Mouse (Mus musculus) G1E (cell line): ENCODE measurements at regions not wholly inside any gene's neighbourhood (a gene's known extent, or its start where the extent isn't known, plus 50 kb on each side); places are given as distances from the start of the nearest gene placed in this dataset.

Experiments
- ATAC-seq: 2 replicates; pipeline ENCODE4 v1.8.0; 2016; ENCODE audit warnings: mild to moderate bottlenecking; ENCODE audit not compliant: insufficient number of reproducible peaks, poor library complexity, low FRiP score, severe bottlenecking; ENCODE audit errors: extremely low read depth
- DNase-seq: peaks from one replicate; pipeline ENCODE4 v3.0.0; 2012; ENCODE audit warnings: low spot score
- H3K27me3 ChIP-seq: 2 replicates; pipeline ENCODE4 v1.6.1; 2012; ENCODE audit warnings: mild to moderate bottlenecking, low read length, inconsistent platforms; ENCODE audit not compliant: insufficient read depth
- H3K36me3 ChIP-seq: replicated peaks from 2 replicates; pipeline ENCODE3; 2012; ENCODE audit warnings: mild to moderate bottlenecking, inconsistent platforms
- H3K4me1 ChIP-seq: 2 replicates; pipeline ENCODE4 v1.6.1; 2012; ENCODE audit warnings: low read depth, low read length, inconsistent platforms, mixed read lengths; ENCODE audit not compliant: insufficient read depth
- H3K4me3 ChIP-seq: 2 replicates; pipeline ENCODE4 v1.5.1; 2012; ENCODE audit warnings: low read depth, mild to moderate bottlenecking, inconsistent platforms, low read length, moderate library complexity, mixed read lengths
- H3K9me3 ChIP-seq: replicated peaks from 2 replicates; pipeline ENCODE4 v1.6.1; 2012; ENCODE audit warnings: inconsistent platforms
- CTCF ChIP-seq: IDR thresholded peaks from 2 replicates; pipeline ENCODE4 v1.5.1; 2012; ENCODE audit warnings: low read depth, low read length, inconsistent platforms, mixed read lengths
- GATA1 ChIP-seq: IDR thresholded peaks from 2 replicates; pipeline ENCODE4 v1.6.1; 2012; ENCODE audit warnings: borderline replicate concordance, low read length, inconsistent platforms, mixed read lengths
- GATA2 ChIP-seq: IDR thresholded peaks from 2 replicates; pipeline ENCODE4 v1.6.1; 2012; ENCODE audit warnings: low read depth, low read length, inconsistent platforms, borderline replicate concordance
- POLR2AphosphoS5 ChIP-seq: IDR thresholded peaks from 2 replicates; pipeline ENCODE4 v1.6.1; 2012; ENCODE audit warnings: low read depth, low read length, inconsistent platforms; ENCODE audit not compliant: insufficient replicate concordance
- TAL1 ChIP-seq: conservative IDR thresholded peaks from 2 replicates; pipeline ENCODE4 v1.6.1; 2012; ENCODE audit warnings: low read depth, low read length, inconsistent platforms, mixed read lengths

GRCm38 (mm10) chr7:136379741-136380140, 514.7 kb upstream of the Mgmt start:
- H3K36me3 ChIP-seq: no peaks in the 10 kb centered on the region
- no peak overlapping the region for H3K4me3 ChIP-seq
- no peak for ATAC-seq
- H3K4me1 ChIP-seq: no peaks in the 10 kb centered on the region
- TF ChIP-seq GATA2 (no peak), CTCF (no peak), GATA1 (no peak), POLR2AphosphoS5 (no peak), TAL1 (no peak)
- no peaks in the 10 kb centered on the region for H3K27me3 ChIP-seq
- no peak for DNase-seq
- H3K9me3 ChIP-seq: peaks cover 58% of the 10 kb centered on the region

DNA sequence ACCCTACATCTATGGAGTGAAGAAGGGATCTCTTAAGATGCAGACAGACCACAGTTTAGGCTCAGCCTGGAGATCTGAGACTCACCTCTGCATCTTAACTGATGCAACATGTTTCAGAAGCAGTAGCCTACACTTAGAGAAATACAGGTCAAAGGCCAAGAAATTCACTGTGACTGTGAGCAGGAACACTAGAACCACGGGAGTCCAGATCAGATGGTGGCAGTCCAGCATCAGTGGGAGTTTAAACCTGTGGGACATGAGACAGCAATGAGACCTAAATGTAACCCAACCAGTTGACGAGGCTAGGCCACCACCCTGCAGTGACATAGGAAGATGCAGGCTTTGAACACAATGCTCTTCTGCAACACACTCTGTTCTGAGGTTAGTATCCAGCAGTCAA, 511.1 kb upstream of the Mgmt start:
- DNase-seq (no peak), ATAC-seq (no peak)
- H3K4me3 ChIP-seq: no peak overlapping the region
- no peaks in the 10 kb centered on the region for H3K4me1 ChIP-seq
- no peaks in the 10 kb centered on the region for H3K27me3 ChIP-seq
- peaks cover 48% of the 10 kb centered on the region for H3K9me3 ChIP-seq
- no peaks in the 10 kb centered on the region for H3K36me3 ChIP-seq
- no peak for TF ChIP-seq CTCF
- TF ChIP-seq TAL1: no peak
- no peak for TF ChIP-seq GATA2

GRCm38 (mm10) chr7:136387736-136388135, 506.7 kb upstream of the Mgmt start:
- H3K9me3 ChIP-seq: peaks cover 52% of the 10 kb centered on the region
- H3K4me1 ChIP-seq: no peaks in the 10 kb centered on the region
- no peaks in the 10 kb centered on the region for H3K27me3 ChIP-seq
- TF ChIP-seq GATA2 (no peak), TAL1 (no peak), GATA1 (no peak), CTCF (no peak), POLR2AphosphoS5 (no peak)
- no peak for ATAC-seq
- no peak for DNase-seq
- H3K36me3 ChIP-seq: no peaks in the 10 kb centered on the region
- H3K4me3 ChIP-seq: no peak overlapping the region

DNA sequence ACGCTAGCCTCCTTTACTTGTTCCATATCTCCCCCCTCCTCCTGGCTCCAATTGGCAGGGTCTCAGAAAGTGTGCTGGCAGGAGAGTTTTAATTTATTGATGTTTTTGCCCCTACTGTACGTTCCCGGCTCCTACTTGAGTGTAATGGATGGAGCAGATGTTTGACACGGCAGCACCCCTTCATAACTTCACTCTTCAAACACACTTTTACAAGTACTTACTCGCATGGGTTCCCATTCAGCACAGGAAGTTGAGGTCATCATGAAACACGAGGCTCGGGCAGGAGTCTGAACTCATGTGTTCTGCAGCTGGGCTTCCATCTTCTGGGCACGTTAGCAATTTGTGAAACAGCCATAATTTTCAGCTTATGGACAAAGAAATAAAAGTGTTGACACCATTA, 504.3 kb upstream of the Mgmt start:
- ATAC-seq: no peak

GRCm38 (mm10) chr7:136393454-136393853, 501.0 kb upstream of the Mgmt start:
- DNase-seq (no peak), ATAC-seq (no peak)
- no peak for TF ChIP-seq POLR2AphosphoS5
- TF ChIP-seq CTCF: no peak
- TF ChIP-seq GATA2: no peak
- no peak for TF ChIP-seq GATA1
- no peak for TF ChIP-seq TAL1
- no peaks in the 10 kb centered on the region for H3K4me1 ChIP-seq
- H3K27me3 ChIP-seq: no peaks in the 10 kb centered on the region
- H3K36me3 ChIP-seq: no peaks in the 10 kb centered on the region
- peaks cover 80% of the 10 kb centered on the region for H3K9me3 ChIP-seq
- H3K4me3 ChIP-seq: no peak overlapping the region

More for the DNA sequence above, 504.3 kb upstream of the Mgmt start:
- Histone ChIP-seq H3K4me3 (no peak overlapping the region), H3K36me3 (no peaks in the 10 kb centered on the region), H3K4me1 (no peaks in the 10 kb centered on the region), H3K27me3 (no peaks in the 10 kb centered on the region), H3K9me3 (peaks cover 61% of the 10 kb centered on the region)
- no peak for DNase-seq
- TF ChIP-seq GATA1: no peak
- TF ChIP-seq CTCF: no peak
- no peak for TF ChIP-seq GATA2
- no peak for TF ChIP-seq TAL1
- no peak for TF ChIP-seq POLR2AphosphoS5

DNA sequence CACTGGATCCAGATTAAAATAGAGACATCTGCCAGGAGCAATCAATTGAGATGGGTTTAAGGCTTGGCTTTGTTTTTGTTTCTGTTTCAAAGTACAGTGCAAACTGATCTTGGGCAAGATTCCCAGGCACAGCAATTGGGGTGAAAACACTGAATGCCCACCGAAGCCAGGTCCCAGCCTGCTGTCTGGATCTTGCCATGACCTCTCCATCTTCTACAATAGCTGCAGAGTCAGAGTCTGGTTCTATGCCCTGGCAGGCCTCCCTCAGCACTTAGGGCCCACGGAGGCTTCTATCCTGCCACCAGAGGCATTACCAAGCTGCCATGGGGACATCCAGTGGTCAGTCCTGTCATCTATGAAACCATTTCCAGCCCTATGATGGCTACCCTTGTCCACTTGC, 498.6 kb upstream of the Mgmt start:
- Histone ChIP-seq H3K9me3 (peaks cover 80% of the 10 kb centered on the region), H3K27me3 (no peaks in the 10 kb centered on the region), H3K36me3 (no peaks in the 10 kb centered on the region), H3K4me3 (no peak overlapping the region), H3K4me1 (no peaks in the 10 kb centered on the region)
- DNase-seq: no peak
- TF ChIP-seq CTCF (no peak), TAL1 (no peak), GATA1 (no peak), GATA2 (no peak), POLR2AphosphoS5 (no peak)
- no peak for ATAC-seq

- TF ChIP-seq TAL1 (no peak), POLR2AphosphoS5 (no peak), GATA2 (no peak), GATA1 (no peak), CTCF (no peak)
- no peak for ATAC-seq
Measured at GRCm38 (mm10) chr7:136397101-136397500, 497.3 kb upstream of the Mgmt start.

More at GRCm38 (mm10) chr7:136397101-136397500, 497.3 kb upstream of the Mgmt start:
- H3K27me3 ChIP-seq: no peaks in the 10 kb centered on the region
- no peaks in the 10 kb centered on the region for H3K36me3 ChIP-seq
- no peak overlapping the region for H3K4me3 ChIP-seq
- no peak for DNase-seq
- no peaks in the 10 kb centered on the region for H3K4me1 ChIP-seq
- peaks cover 70% of the 10 kb centered on the region for H3K9me3 ChIP-seq
